Mouse (Mus musculus) layer of hippocampus, adult 8-10 months (tissue): Measurements from ENCODE around the gene Enc1. TPM values are rescaled to one million over a fixed set of nuclear protein-coding genes. Genes with fewer than 3 reads are reported as not detected.
A peak's percentile ranks its signal among the peaks of the same experiment; 100 is the strongest.

Source experiments
- DNase-seq, 2 experiments: peaks; one replicate each; pipeline ENCODE4 v3.0.0; 2022; ENCODE audit warnings: low spot score in 2 of 2
- total RNA-seq, 4 experiments: library from RNA; stranded (reverse); gene quantifications; 2 replicates each; pipeline ENCODE4 v1.2.4; 2022

The Enc1 gene
- 100 to 1,000 TPM; 584 to 717 (median 649) TPM for total RNA-seq

DNA sequence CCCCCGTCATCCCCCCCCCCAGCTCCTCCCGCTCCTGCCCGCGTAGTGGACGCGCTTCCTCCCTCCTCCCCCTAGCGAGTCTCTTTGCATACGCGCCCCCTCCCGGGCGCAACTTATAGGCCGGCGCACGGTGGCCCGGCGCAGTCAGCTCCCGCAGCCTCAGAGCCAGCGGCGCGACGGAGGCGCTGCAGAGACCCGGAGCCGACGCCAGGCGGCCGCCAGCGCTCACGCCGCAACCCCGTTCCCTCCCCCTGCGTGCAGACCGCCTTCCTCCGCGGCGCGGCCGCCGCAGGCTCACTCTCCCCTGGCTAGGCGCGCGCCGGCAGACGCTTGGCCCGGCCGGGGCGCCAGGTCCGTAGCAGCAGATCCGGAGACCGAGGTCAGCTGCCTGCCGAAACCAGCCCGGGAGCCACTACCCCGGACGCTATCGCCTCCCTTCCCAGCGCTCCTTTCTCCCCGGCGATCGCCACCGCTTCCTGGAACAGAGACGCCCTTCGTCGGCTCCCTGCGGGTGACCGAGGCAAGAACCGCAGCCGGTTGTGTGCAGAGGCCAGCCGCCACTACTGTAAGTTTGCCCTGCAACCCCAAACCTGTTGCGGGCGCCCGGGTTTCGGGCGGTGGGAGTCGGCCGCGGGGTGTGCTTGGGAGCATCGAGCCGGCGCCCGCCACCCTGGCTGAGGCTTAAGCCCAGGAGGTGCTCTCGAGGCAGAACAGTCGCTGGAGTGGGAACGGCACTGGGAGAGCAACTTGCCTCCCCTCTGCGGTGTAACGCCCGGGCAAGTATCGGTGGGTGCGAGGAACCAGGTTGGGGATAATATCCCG is at the start of gene Enc1:
Gene Enc1, plus strand, starts transcription at position 141 of the 822 bp plus-strand sequence.
- DNase-seq: peak; percentile 77 to 90

DNA sequence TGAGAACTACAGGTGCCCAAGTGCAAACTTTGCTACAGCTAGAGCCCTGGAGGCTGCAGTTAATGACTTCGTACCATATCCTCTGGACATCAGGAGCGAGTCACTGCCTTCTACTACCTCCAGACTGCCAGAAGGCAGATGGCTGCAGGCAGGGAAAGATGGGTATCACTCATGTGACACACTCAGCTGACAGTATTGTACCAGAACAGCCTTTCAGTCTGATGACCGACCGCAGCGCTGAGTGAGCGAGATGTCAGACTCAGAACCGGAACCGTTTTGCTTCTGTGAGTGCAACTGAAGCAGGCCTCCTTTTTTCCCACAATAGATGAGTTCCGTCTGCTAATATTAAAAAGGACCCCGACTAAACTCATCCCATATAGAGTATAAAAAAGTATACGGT is 48.3 kb upstream of the Enc1 start:
- DNase-seq: no peak

DNA sequence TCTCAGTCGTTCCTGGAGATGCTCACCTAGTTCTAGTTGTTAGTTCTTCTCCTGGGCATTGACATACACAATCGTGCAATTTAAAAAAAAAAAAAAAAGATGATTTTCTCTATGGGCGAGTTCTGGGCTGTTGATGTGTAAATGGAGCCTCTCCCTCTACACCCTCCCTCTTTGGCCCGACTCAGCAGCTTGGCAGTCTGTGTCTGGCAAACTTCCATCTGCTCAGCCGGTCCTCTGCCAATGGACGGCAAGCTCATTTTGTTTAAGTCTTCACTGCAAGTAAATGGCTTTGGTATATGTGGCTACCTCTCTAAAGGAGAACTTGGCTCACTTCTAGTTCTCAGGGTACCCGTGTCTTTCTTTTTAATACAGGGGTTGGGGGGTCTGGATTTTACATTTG is 47.5 kb upstream of the Enc1 start:
- peak; percentile 67 to 79 for DNase-seq

DNA sequence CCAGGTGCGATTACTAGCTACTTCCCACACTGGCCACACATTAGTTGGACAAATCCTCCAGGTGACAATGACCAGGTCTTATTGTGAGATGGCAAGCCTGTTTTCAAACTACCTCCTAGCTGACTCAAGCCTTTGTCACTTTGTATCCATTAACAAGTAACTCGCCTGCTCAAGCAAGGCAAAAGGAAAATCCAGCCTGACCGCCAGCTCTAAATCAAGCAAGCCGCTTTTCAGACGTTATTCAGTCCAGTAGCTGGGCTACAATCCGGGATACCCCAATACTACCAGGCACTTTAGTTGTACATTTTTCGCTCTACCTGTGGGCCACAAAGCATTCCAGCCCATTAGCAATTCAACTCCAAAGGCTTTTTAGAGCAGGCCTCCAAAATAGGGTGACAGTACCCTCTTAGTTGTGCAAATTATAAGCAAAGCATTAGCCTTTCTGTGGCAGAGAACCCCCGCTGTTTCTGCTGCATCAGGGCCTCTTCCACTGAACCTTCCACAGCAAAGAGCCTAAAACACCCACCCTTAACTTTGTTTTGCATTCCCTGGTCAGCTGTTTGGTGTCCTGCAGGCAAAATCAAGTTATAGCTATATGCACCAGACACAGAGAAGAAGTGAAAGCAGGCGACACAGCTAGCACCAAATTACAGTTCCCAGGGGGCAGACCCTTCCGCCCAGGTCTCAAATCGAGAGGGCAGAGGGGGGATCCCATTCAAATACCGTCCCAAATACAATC is 44.5 kb upstream of the Enc1 start:
- DNase-seq: no peak

DNA sequence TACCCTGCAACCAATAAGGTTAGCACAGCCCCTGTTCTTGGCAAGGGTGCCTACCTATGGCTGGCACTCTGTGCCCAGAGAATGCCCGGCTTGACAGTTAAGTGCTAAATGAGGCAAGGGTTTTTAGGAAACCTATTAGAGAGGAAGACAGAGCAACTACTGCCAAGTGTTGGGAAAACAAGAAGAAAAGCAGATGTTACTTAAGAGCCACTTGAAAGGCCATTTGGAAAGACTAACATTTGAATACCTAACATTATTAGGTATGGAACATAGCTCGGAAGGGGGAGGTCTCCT is 44.0 kb upstream of the Enc1 start:
- DNase-seq: no peak

DNA sequence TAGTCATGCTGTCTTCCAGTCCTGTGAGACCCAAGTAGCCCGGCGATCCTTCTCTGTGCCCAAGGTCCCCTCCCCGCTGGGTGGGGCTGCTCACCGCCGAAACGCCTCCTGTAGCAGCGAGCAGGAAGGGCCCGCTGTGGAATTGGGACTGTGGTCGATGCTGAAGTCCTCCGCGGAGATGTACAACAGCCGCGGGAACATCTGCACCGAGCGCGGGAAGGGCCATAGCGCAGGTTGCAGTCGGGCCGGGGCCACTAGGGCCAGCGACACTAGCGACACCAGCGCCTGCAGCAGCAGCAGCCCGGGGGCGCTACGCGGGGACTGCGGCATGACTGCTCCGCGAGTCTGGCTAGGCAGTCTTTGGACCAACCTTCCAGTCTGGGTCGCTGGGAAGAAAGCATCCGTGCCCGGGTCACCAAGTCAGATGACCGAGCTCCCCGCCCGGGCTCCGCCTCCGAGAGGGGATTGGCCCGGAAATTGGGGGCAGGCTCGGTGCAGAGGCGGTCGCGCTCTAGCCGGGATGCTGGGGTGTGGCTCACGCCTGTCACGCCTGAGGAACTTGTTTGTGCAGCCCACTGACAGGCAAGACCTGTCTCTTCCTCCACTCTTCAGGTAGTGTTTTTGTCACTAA is 42.9 kb upstream of the Enc1 start, which contains the start of gene Hexb:
Gene Hexb, minus strand, starts transcription at position 426 of the 631 bp plus-strand sequence.
- peak; percentile 84 to 86 for DNase-seq

DNA sequence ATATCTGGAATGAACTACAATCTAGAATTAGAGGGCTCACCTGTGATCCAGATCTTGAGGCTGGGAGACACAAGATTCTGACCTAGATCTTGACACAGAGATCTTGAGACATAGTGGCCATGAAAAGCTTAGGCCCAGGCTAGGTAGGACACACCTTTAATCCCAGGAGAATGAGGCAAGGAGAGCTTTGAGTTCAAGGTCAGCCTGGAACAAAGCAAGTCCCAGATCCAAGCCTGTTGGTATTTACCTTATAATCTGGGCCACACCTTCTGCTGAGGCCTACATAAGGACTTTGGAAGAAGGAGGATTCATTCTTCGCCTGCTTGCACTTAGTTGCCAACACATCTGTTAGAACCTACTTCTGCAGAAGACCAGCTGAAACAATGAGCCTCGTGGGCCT is 41.8 kb upstream of the Enc1 start:
- DNase-seq: no peak

DNA sequence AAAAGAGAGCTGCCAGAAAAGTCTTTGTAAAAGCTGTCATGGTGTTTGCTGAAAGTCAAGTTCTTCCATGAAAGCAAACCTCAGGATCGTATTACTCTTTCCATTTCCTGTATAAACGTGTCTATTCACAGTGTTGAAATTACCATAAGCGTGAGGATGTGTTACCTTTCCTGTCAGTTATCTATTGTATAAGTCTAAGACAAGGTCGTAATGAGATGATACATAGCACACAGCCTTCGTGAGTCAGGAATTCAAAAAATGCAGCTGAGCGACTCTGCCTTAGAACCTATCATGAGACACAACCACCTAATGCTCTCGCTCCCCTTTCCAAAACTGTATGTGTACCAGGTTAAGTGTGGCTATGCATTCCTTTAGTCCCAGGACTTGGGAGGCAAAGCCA is 39.8 kb upstream of the Enc1 start:
- no peak for DNase-seq

DNA sequence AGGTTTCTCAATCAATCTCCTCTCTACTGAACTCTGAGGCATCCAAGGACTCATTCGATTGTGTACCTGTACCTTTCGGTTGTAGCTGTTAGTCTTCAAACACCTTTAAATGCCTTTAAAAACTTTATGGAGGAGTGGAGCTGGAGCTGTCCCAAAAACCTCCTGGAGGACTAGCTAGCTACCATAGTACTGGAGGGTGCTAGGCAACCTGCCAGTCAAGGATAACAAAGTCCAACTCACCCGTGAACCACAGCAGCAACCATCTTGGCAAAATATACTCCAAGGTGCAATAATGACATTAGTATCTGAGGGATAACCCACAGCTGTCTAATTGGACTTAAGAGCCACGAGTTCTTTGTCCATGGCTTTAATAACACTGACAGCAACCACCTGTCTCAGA is 39.0 kb upstream of the Enc1 start:
- no peak for DNase-seq

DNA sequence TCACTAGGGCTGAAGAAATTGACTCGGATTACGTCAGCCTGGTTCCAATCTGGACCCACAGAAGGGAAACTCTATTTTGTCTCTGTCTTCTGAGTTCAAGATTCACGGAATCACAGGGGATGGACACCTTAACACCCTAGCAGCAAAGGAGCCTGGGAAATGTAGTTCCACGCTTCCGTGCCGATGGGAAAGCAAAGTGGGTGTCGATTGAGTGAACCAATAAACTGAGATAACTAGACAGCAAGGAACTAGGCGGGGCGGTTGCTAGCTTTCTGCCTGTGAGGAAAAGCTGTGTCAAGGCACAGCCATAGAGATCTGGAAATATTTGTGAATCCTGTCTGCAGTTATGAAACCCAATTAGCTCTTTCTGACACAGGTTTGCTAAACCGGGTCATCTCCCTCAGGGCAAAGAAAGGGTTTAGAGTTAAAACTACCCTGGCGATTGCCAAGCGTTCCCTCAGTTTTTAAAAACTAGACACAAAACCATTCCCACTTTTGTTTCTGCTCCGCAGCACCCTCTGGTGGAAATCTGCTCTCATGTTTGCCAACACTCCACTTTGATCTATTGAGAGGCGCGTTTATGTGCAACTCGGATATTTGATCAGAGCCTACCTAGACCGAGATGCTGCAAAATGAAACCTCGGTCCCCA is 35.7 kb upstream of the Enc1 start:
- peak; percentile 85 to 86 for DNase-seq

DNA sequence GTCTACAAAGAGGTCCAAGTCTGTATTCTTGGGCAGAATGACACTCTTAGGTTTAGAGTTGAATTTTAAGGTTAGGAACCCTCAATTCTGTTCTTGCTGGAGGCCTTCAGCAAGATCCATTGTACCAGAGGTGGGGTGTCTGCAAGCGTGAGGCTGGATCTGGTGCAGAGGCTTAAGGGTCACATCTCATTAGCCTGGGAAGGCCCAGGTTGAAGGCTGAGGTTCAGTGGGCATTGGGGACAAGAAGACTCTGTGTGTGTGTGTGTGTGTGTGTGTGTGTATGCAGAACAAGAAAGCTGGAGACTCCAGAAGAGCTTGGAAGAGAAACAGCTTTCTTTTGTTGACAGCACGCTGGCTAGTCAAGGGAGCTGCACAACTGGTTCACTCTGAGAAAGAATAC is 34.9 kb upstream of the Enc1 start:
- no peak for DNase-seq

DNA sequence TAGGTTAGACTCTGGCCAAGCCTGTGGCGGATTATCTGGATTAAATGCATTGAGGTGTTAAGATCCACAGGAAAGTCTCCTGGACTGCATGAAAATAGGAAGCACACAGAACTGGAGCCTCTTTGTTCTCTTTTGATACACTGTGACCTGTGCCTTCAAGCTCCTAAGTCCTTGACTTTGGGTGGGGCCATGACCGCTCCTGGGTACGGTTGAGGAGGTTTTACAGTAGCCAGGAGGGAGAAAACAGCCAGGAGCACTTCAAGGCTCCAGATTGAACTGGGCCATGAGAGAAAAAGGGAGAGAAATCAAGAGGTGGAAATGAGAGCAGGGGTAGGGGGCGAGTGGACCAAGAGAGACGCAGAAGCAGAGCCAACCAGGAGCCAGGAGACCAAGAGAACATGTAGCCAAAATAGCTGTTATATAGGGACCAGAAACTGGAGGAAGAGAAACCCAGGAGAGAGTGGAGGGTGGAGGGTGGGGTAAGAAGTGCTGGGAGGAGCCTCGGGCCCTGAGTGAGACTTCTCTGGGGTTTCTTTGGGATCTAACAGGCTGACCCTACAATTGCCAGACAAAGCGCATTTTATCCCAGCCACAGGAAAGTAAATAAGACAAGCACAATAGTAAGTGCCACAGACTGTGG is 33.3 kb upstream of the Enc1 start:
- DNase-seq: no peak

DNA sequence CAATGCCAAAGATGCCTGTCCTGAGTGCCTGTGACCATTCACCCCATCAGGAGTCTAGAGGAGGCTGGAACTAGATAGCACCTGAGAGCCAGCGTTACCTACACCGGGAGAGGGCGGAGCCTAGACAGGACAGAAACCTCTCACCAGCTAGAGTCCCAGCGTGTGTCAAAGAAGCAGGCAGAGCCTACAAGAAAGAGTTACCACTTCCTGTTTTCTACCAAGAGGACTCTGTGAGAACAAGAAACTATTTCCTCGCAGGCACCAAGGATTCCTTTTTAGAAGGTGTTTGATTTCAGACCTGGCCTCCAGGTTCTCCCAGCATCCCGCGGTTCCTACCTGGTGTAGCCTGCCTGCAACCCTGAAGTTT is 32.8 kb upstream of the Enc1 start:
- no peak for DNase-seq

DNA sequence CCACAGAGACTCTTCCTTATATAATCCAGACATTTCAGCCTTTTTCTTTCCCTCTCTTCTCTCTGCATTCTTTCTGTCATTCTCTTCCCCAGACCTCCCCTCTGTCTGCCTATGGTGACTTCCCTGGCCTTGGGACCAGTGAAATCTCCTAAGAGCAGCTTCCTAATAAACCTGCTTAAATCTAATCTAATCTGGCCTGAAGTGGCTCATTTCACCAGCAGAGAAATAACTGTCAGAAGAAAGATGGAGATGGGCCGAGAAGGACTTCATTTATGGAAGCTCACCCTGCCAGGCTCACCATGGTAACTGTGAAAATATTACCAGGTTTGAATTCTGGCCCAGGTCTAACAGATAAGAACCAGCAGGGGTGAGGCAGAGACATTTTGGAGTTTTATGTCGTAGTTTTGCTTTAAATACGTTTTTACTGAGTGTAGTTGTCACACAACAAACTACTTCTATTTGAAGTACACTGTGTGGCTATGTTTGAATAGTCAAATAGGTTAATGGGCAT is 32.4 kb upstream of the Enc1 start:
- no peak for DNase-seq

DNA sequence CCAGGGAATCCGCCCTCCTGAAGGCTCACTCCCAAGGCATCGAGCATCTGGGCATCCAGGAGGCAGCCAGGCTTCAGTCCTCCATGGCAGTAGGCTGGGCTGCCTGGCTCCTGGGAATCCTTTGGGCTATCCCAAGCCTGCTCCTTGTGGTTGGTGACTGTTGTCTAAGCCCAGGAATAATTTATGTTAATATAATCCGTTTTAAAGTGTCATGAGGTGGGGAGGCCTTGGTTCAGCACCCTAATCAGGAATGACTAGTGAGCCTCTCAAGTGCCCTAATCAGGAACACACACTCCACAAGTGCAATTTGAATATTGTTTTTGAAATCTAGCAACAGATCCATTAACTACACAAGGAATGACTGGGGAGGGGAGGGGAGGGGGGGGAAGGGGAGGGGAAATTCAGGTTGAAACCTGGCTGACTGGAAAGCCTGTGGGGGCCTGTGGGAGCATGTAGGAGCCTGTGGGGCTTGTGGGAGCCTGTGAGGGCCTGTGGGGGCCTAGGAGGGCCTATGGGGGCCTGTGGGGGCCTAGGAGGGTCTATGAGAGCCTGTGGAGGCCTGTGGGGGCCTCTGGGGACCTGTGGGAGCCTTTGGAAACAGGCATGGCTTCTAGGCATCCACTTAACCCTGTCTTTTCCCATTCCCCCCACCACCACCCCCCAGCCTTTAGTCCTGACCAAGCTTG is 26.2 kb upstream of the Enc1 start:
- no peak for DNase-seq

DNA sequence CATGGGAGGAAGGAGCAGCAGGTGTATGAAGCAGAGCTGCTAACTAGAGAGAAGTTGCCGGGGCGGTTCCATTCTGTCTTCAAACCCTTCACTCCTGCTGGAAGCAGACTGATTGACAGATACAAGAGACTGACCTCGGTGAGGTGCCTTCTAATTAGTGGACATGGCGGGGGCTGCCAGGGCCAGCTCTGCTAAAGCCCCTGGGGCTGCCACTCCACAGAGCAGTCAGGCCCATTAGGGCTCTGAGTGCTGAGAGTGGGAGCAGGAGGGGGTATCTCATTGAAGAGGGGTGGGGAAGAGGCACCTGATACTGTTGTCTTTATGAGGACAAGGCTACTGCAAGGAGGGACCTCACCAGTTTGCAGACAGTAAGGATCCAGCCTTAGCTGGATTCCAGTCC is 25.3 kb upstream of the Enc1 start:
- no peak for DNase-seq

DNA sequence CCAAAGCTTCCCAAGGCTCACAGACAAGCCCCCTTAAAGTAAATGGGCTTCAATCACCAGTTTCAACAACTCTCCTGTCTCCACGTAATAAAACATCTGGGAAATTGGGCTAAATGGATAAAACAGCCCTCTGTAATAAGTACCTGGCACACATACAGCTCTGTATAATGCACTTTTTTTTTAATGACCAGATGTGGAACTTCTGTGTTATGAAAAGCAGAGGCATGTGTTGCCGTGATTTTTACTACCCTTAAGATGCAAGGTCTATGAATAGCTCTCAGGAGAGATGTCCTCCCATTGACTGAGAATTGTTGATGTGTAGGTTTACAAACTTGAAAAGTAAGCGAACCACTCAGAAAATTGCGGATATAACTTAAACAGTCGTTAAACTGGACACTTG is 24.7 kb upstream of the Enc1 start:
- DNase-seq: no peak

DNA sequence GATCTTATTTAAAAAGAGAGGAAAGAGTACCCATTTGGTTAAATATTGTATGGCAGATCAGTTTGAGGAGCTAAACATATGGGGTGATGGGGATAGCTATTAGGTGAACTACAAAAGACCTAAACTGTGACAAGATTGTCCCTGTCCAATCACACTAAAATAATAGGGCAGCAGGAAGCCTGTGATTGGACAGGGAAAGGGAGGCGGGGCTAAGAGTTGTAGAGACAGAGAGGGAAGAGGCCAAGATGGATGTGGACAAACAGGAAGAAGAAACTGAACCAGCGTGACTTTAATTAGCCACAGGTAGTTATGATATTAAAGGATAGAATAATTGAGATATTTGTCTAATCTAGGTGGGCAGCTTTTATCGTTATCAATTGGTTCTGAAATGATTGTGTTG is 20.9 kb upstream of the Enc1 start:
- DNase-seq: no peak

DNA sequence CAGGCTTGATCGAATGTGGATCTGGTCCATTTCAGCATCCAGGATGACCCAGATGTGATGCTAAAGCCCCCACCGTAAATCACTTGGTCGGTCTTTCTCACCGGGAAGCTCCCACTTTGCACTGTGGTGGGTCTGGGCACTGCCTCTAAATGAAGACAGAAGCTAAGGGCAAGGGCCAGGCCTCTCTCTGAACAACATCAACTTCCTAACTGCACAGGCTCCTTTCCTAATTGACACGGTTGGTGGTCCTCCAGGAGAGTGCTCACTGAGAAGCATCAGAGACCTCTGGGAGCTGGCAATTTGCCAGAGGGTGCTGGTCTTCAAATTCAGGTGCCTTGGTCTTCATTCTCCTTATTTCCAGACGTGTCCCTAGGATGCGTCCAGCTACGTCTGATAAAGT is 17.0 kb upstream of the Enc1 start:
- DNase-seq: no peak

DNA sequence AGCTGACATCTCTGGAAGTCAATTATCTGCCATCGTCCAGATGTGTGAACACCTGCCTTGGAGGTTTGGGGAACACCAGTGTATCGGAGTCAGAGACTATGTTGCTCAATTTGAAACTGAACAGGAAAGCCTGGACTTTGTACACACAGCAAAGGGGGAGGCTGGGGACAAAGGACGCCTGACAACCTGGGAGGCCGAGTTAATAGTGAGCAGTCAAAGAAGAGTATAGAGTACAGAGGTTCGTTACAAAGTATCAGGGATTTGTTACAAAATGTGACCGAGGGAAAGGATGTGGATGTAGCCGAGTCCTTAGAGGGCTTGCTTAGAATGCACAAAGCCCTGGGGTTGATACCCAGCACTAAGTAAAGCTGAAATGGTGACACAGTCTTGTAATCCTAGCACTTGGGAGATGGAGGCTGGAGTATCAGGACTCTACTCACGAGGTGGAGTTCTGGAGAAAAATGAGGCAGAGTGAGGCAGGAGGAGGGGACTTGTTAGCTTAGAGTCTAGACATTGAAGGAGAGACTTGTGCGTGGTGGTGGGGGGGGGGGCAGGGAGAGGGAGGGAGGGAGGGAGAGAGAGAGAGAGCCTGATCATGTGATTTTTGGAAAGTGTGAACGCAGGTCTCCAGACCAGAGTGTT is 16.4 kb upstream of the Enc1 start:
- DNase-seq: no peak
